In the genomic region with DNA sequence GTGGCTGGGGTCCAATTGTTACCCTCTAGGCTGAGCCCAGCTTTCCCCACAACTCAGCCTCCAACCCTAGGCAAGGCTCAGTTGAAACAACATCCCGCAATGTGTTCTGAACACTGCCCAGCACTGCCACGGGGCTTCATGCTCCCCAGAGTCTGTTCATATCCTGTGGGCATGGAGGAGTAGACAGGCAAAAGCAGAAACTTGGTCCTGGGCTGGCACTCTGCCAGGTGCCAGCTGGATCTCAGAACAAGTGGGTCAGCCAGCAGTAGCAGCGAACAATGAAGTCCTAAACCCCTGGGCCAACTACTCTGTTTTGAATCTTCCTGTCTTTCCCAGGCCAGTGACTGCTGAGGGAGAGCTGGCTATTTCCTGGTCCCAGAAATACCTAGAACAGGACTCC, we compare ENCODE assay signal across 8 mouse cellular contexts. TPM values are rescaled to one million over a fixed set of nuclear protein-coding genes. Genes with fewer than 3 reads are reported as not detected.
DNase-seq lines count a peak whose midpoint lies in the region; ATAC-seq lines count a peak whose summit lies in the region.

No protein-coding gene starts in this region.

- peak overlapping the region; percentile 81 for H3K27ac ChIP-seq in heart, embryonic 16.5 days (ENCODE audit: low read length)
- peak overlapping the region; percentile 82 for H3K27ac ChIP-seq in lung, embryonic 15.5 days

- peaks cover 12% of the 10 kb centered on the region for H3K36me3 ChIP-seq in heart, embryonic 16.5 days (ENCODE audit: control insufficient read depth, insufficient read depth)
- peaks cover 15% of the 10 kb centered on the region for H3K36me3 ChIP-seq in lung, embryonic 15.5 days

- peak; percentile 46 for DNase-seq in cerebellum, adult 9-11 months
- DNase-seq in retina, postnatal 1 day = peak; percentile 75
- DNase-seq in retina, embryonic 14.5 days (ENCODE audit: low spot score) = no peak
- DNase-seq in urinary bladder, postnatal 14 days (ENCODE audit: low spot score) = no peak
- DNase-seq in thymus, postnatal 4 days = no peak

- H3K4me3 ChIP-seq in heart, embryonic 16.5 days (ENCODE audit: low read length) = no peak overlapping the region
- H3K4me3 ChIP-seq in lung, embryonic 15.5 days = no peak overlapping the region

- no peak overlapping the region for H3K4me2 ChIP-seq in heart, embryonic 16.5 days (ENCODE audit: low read depth, low read length)
- H3K4me2 ChIP-seq in lung, embryonic 15.5 days = no peak overlapping the region

- H3K27me3 ChIP-seq in heart, embryonic 16.5 days (ENCODE audit: control insufficient read depth, insufficient read depth, low read length) = no peaks in the 10 kb centered on the region
- H3K27me3 ChIP-seq in lung, embryonic 15.5 days = no peaks in the 10 kb centered on the region

- H3K4me1 ChIP-seq in heart, embryonic 16.5 days (ENCODE audit: control insufficient read depth, insufficient read depth, low read length) = peaks cover 16% of the 10 kb centered on the region
- H3K4me1 ChIP-seq in lung, embryonic 15.5 days = peaks cover 22% of the 10 kb centered on the region; the same call in 1 of the 2 replicates

- 46% methylated on average over 3 of the region's 3 CpGs for WGBS in heart, embryonic 16.5 days
- 53% methylated on average over 3 of the region's 3 CpGs for WGBS in lung, embryonic 15.5 days

- no peak for ATAC-seq in cerebellum, adult (ENCODE audit: insufficient number of reproducible peaks, low FRiP score, low TSS enrichment)
- ATAC-seq in heart, embryonic 16.5 days (replicated peaks; ENCODE audit: extremely low read depth, insufficient read depth, low FRiP score) = no peak
- no peak for ATAC-seq in lung, embryonic 15.5 days (ENCODE audit: borderline replicate concordance, extremely low read depth, low FRiP score, low TSS enrichment)

- H3K9ac ChIP-seq in heart, embryonic 16.5 days (ENCODE audit: low read length) = no peak overlapping the region
- H3K9ac ChIP-seq in lung, embryonic 15.5 days = no peak overlapping the region

- no peaks in the 10 kb centered on the region for H3K9me3 ChIP-seq in heart, embryonic 16.5 days (replicated peaks; ENCODE audit: control insufficient read depth, low read length)
- H3K9me3 ChIP-seq in lung, embryonic 15.5 days = no peaks in the 10 kb centered on the region

RNA-seq across cellular contexts. Expression of a gene that starts 8.6 kb away (rescaled TPM):
- polyA plus RNA-seq in heart, embryonic 16.5 days (2015; fragmentation: Nextera tagmentation; extraction: Ambion mirVana) = 7.5 and 8.5 TPM in 2 replicates
- polyA plus RNA-seq in lung, embryonic 15.5 days (2015; fragmentation: Nextera tagmentation; extraction: Ambion mirVana) = 17.0 and 17.3 TPM in 2 replicates

RNA-seq across cellular contexts. Expression of a gene that starts 40.4 kb away (rescaled TPM):
- 5.9 and 6.1 TPM in 2 replicates for polyA plus RNA-seq in heart, embryonic 16.5 days (2015; fragmentation: Nextera tagmentation; extraction: Ambion mirVana)
- 8.3 TPM in 2 replicates for polyA plus RNA-seq in lung, embryonic 15.5 days (2015; fragmentation: Nextera tagmentation; extraction: Ambion mirVana)

Comparison
In these comparisons a context has a peak if more than half of its experiments do, and no peak if none do; other contexts are left out.
1. DNase-seq: peak in cerebellum, adult 9-11 months (single experiment) and retina, postnatal 1 day (single experiment); none in retina, embryonic 14.5 days (single experiment), urinary bladder, postnatal 14 days (single experiment) and thymus, postnatal 4 days (single experiment).